Mouse (Mus musculus): ENCODE measurements around the gene Rtkn. TPM values are rescaled to one million over a fixed set of nuclear protein-coding genes. Genes with fewer than 3 reads are reported as not detected.
A peak's percentile ranks its signal among the peaks of the same experiment; 100 is the strongest.

Gene Rtkn
- polyA plus RNA-seq, 1 experiment from 2014 or later, result 8.9 TPM

DNA sequence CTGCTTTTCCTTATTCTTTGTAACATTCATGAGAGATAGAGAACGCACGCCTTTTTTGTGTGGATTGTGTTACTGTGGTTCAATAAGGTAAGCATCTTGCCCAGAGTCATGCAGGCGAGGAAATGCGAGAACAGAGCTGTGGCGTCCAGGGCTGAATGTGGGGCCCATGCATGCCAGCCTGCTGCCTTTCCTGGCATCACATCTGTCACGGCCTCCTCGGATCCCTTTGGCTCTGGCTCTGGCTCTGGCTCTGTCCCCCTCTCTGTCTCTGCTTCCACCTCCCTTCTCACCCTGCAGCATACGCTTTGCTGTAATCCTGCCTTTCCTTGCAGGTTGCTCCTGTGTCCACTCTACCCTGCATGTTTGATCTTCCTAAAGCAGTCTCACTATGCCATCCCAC is 40.7 kb downstream of the Rtkn start:
- Histone ChIP-seq H3K9ac (no peak overlapping the region), H3K4me3 (replicated peaks; ENCODE audit: low read length) (no peak overlapping the region), H3K9me3 (ENCODE audit: control insufficient read depth, low read length) (no peaks in the 10 kb centered on the region), H3K36me3 (replicated peaks; ENCODE audit: control insufficient read depth, insufficient read depth) (no peaks in the 10 kb centered on the region), H3K4me1 (replicated peaks; ENCODE audit: control insufficient read depth, insufficient read depth, low read length) (peaks cover 33% of the 10 kb centered on the region), H3K4me2 (replicated peaks) (no peak overlapping the region), H3K27me3 (ENCODE audit: control insufficient read depth, insufficient read depth, low read length) (no peaks in the 10 kb centered on the region), H3K27ac (no peak overlapping the region)
- DNase-seq (ENCODE audit: low spot score) (no peak), ATAC-seq (ENCODE audit: low FRiP score) (no peak)
- WGBS, result 87% methylated on average over 8 of the region's 8 CpGs

GRCm38 (mm10) chr6:83179390-83180117 is 44.3 kb downstream of the Rtkn start:
- Histone ChIP-seq H3K4me2 (replicated peaks) (peak overlapping the region; percentile 70), H3K9ac (peak overlapping the region; percentile 76), H3K36me3 (replicated peaks; ENCODE audit: control insufficient read depth, insufficient read depth) (peaks cover 25% of the 10 kb centered on the region), H3K4me1 (replicated peaks; ENCODE audit: control insufficient read depth, insufficient read depth, low read length) (peaks cover 21% of the 10 kb centered on the region; the same call in 1 of the 2 replicates), H3K9me3 (ENCODE audit: control insufficient read depth, low read length) (no peaks in the 10 kb centered on the region), H3K27me3 (ENCODE audit: control insufficient read depth, insufficient read depth, low read length) (no peaks in the 10 kb centered on the region), H3K4me3 (replicated peaks; ENCODE audit: low read length) (peak overlapping the region; percentile 50), H3K27ac (peak overlapping the region; percentile 23; the same call in 1 of the 2 replicates)
- 11% methylated on average over 12 of the region's 12 CpGs for WGBS
- DNase-seq (ENCODE audit: low spot score) (peak; percentile 67), ATAC-seq (ENCODE audit: low FRiP score) (peak; percentile 90)

GRCm38 (mm10) chr6:83180605-83181004 is 45.3 kb downstream of the Rtkn start:
- Histone ChIP-seq H3K27me3 (ENCODE audit: control insufficient read depth, insufficient read depth, low read length) (no peaks in the 10 kb centered on the region), H3K9me3 (ENCODE audit: control insufficient read depth, low read length) (no peaks in the 10 kb centered on the region), H3K9ac (peak overlapping the region; percentile 76; the same call in 1 of the 2 replicates), H3K4me2 (replicated peaks) (peak overlapping the region; percentile 70), H3K4me3 (replicated peaks; ENCODE audit: low read length) (peak overlapping the region; percentile 50), H3K27ac (no peak overlapping the region), H3K36me3 (replicated peaks; ENCODE audit: control insufficient read depth, insufficient read depth) (peaks cover 32% of the 10 kb centered on the region), H3K4me1 (replicated peaks; ENCODE audit: control insufficient read depth, insufficient read depth, low read length) (peaks cover 26% of the 10 kb centered on the region)
- ATAC-seq (ENCODE audit: low FRiP score), result no peak
- DNase-seq (ENCODE audit: low spot score), result no peak
- 87% methylated on average over 6 of the region's 6 CpGs for WGBS

DNA sequence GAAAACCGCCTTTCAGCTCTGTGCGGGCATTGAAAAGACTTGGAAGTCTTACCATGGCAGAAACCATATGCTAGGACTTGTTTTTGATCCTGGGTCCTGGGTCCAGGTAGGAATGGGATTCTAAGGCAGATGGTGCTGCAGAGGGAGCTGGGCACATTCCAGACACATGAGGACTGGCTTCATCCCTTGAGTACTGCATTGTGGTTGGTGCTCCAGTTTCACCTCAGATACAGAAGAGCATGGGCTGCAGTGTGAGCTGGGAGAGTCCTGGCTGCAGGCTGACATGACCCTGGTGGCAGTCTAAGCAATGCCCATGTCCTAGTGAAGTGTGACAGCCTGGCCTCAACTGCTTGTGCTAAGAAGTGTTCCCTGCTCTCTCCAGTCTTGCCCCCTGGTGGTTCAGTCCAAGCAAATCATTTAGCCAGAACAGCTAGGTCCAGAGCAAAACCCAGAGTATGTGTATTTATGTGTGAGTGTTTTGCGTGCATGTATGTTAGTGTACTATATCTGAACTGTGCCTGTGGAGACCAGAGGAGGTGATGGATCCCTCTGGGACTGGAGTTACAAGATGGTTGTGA is 49.7 kb downstream of the Rtkn start:
- 87% methylated on average over 3 of the region's 3 CpGs for WGBS
- H3K9me3 ChIP-seq (ENCODE audit: control insufficient read depth, low read length), result no peaks in the 10 kb centered on the region
- H3K4me3 ChIP-seq (replicated peaks; ENCODE audit: low read length), result no peak overlapping the region
- H3K4me1 ChIP-seq (replicated peaks; ENCODE audit: control insufficient read depth, insufficient read depth, low read length), result peaks cover 38% of the 10 kb centered on the region
- no peak for ATAC-seq (ENCODE audit: low FRiP score)
- peaks cover 54% of the 10 kb centered on the region for H3K36me3 ChIP-seq (replicated peaks; ENCODE audit: control insufficient read depth, insufficient read depth)
- no peaks in the 10 kb centered on the region for H3K27me3 ChIP-seq (ENCODE audit: control insufficient read depth, insufficient read depth, low read length)
- no peak overlapping the region for H3K9ac ChIP-seq
- no peak for DNase-seq (ENCODE audit: low spot score)
- H3K27ac ChIP-seq, result no peak overlapping the region; the same call in 1 of the 2 replicates
- H3K4me2 ChIP-seq (replicated peaks), result no peak overlapping the region

DNA sequence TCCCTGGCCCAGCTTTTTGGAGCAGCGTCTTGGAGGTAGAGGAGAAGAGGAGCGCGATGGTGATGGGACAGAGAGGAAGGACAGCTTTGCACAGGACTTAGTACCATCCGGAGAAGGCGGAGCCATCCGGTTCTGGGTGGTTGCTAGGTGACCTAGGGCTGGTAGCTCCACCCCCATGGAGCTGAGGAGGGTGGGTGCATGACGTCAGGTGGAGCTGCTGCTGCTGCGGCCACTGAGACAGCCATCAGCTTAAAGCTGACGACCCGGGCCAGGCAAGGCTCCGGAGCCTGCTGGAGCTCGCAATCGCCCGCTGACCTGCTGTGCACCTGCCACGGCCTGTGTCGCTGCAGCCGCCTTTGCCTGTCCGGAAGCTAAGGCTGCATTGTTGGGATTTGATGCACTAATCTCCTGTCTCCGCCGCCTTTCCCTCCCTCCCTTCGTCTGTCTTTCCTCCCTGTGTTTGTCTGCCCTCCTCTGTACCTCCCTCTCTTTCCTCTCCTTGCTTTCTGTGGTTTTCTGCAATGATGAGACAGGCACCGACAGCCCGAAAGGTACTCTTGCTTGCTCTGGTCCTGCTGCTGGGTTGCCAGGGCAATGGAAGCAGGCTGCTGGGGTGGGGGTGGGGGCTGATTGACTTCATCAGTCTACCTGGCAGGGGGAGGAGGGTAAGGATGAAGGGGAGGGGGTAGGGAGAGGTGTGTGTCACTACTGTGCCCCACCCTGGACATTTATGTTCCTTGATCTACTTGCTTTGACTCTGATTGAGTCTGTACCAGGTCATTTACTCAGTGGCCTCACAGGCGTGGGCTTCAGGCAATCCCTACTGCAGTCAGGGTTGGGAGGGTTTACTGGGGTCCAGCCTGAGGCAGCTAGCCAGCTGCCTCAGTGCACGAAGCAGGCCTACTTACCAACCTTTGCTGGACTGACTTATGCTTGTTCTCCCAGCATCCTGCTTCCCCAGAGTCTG is 50.9 kb downstream of the Rtkn start:
- H3K9me3 ChIP-seq (ENCODE audit: control insufficient read depth, low read length), result no peaks in the 10 kb centered on the region
- peaks cover 28% of the 10 kb centered on the region for H3K4me1 ChIP-seq (replicated peaks; ENCODE audit: control insufficient read depth, insufficient read depth, low read length)
- WGBS, result 5% methylated on average over 25 of the region's 25 CpGs
- ATAC-seq (ENCODE audit: low FRiP score) (peak; percentile 94), DNase-seq (ENCODE audit: low spot score) (peak; percentile 84)
- peak overlapping the region; percentile 48 for H3K4me3 ChIP-seq (replicated peaks; ENCODE audit: low read length)
- peak overlapping the region; percentile 91 for H3K27ac ChIP-seq
- H3K9ac ChIP-seq, result peak overlapping the region; percentile 75
- H3K36me3 ChIP-seq (replicated peaks; ENCODE audit: control insufficient read depth, insufficient read depth), result peaks cover 66% of the 10 kb centered on the region
- H3K27me3 ChIP-seq (ENCODE audit: control insufficient read depth, insufficient read depth, low read length), result no peaks in the 10 kb centered on the region
- peak overlapping the region; percentile 71 for H3K4me2 ChIP-seq (replicated peaks)

GRCm38 (mm10) chr6:83186946-83187345 is 51.7 kb downstream of the Rtkn start:
- Histone ChIP-seq H3K4me1 (replicated peaks; ENCODE audit: control insufficient read depth, insufficient read depth, low read length) (peaks cover 28% of the 10 kb centered on the region), H3K4me3 (replicated peaks; ENCODE audit: low read length) (peak overlapping the region; percentile 48), H3K4me2 (replicated peaks) (peak overlapping the region; percentile 71), H3K27me3 (ENCODE audit: control insufficient read depth, insufficient read depth, low read length) (no peaks in the 10 kb centered on the region), H3K9ac (peak overlapping the region; percentile 75), H3K36me3 (replicated peaks; ENCODE audit: control insufficient read depth, insufficient read depth) (peaks cover 74% of the 10 kb centered on the region), H3K9me3 (ENCODE audit: control insufficient read depth, low read length) (no peaks in the 10 kb centered on the region), H3K27ac (peak overlapping the region; percentile 91)
- ATAC-seq (ENCODE audit: low FRiP score), result no peak
- no peak for DNase-seq (ENCODE audit: low spot score)
- 74% methylated on average over 2 of the region's 2 CpGs for WGBS

DNA sequence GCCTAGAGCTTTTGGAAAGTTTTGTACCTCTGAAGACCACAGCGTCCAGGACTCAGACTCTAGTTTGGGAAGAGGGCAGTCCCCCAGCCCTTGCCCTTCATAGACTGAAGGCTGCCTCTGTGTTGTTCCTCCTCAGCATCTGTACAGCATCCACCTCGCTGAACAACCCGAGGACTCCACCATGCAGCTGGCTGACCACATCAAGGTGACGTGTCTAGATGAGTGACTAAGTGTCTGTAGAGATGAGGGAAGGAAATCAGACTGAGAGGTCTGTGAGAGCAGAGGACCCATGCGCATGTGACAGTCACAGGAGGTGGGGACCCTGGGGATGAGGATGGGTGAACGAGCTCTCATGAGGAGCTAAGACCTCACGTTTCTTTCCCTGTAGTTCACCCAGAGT is 58.3 kb downstream of the Rtkn start:
- Histone ChIP-seq H3K27me3 (ENCODE audit: control insufficient read depth, insufficient read depth, low read length) (no peaks in the 10 kb centered on the region), H3K9me3 (ENCODE audit: control insufficient read depth, low read length) (no peaks in the 10 kb centered on the region), H3K27ac (no peak overlapping the region), H3K9ac (no peak overlapping the region), H3K4me3 (replicated peaks; ENCODE audit: low read length) (no peak overlapping the region), H3K36me3 (replicated peaks; ENCODE audit: control insufficient read depth, insufficient read depth) (peaks cover 98% of the 10 kb centered on the region), H3K4me2 (replicated peaks) (no peak overlapping the region), H3K4me1 (replicated peaks; ENCODE audit: control insufficient read depth, insufficient read depth, low read length) (peaks cover under 1% of the 10 kb centered on the region; the same call in 1 of the 2 replicates)
- 93% methylated on average over 7 of the region's 7 CpGs for WGBS
- DNase-seq (ENCODE audit: low spot score), result no peak
- ATAC-seq (ENCODE audit: low FRiP score), result no peak

GRCm38 (mm10) chr6:83197345-83198004 is 62.2 kb downstream of the Rtkn start:
- WGBS, result 43% methylated on average over 15 of the region's 15 CpGs
- H3K9me3 ChIP-seq (ENCODE audit: control insufficient read depth, low read length), result no peaks in the 10 kb centered on the region
- H3K36me3 ChIP-seq (replicated peaks; ENCODE audit: control insufficient read depth, insufficient read depth), result peaks cover 93% of the 10 kb centered on the region
- DNase-seq (ENCODE audit: low spot score) (peak; percentile 65), ATAC-seq (ENCODE audit: low FRiP score) (peak; percentile 14)
- no peak overlapping the region for H3K4me3 ChIP-seq (replicated peaks; ENCODE audit: low read length)
- H3K4me2 ChIP-seq (replicated peaks), result no peak overlapping the region
- H3K9ac ChIP-seq, result no peak overlapping the region
- H3K4me1 ChIP-seq (replicated peaks; ENCODE audit: control insufficient read depth, insufficient read depth, low read length), result no peaks in the 10 kb centered on the region
- H3K27me3 ChIP-seq (ENCODE audit: control insufficient read depth, insufficient read depth, low read length), result no peaks in the 10 kb centered on the region
- H3K27ac ChIP-seq, result no peak overlapping the region
